In genomic region chr11:32753358-32753757, GRCm38 (mm10) we compare ENCODE assay signal across 16 mouse cellular contexts.
"Had no signal": no experiment of that assay in that cellular context is flagged by ENCODE, and none has a peak within 500 bp of the region (broad histone marks: within the 10 kb centered on the region; RNA-seq: fewer than 3 reads in every experiment).

No protein-coding gene starts in this region.

- H3K27me3 ChIP-seq: neural tube, embryonic 12.5 days; neural tube, embryonic 13.5 days; stomach, embryonic 15.5 days had no signal

- H3K27ac ChIP-seq: neural tube, embryonic 12.5 days; neural tube, embryonic 13.5 days; stomach, embryonic 15.5 days; stomach, postnatal 0 days had no signal

- H3K4me2 ChIP-seq: neural tube, embryonic 12.5 days; neural tube, embryonic 13.5 days; stomach, embryonic 15.5 days had no signal

- DNase-seq: retina, postnatal 1 day; right cerebral cortex, adult 18-20 months; right cerebral cortex, postnatal 14 days; right cerebral cortex, postnatal 25 days; right cerebral cortex, postnatal 4 days; spleen, adult 18-20 months; thymus, adult 18-20 months; thymus, adult 2 months; thymus, postnatal 14 days; thymus, postnatal 25 days; thymus, postnatal 36 days; thymus, postnatal 4 days had no signal

- H3K9me3 ChIP-seq: neural tube, embryonic 12.5 days; neural tube, embryonic 13.5 days; stomach, embryonic 15.5 days had no signal

- H3K36me3 ChIP-seq: neural tube, embryonic 12.5 days; neural tube, embryonic 13.5 days; stomach, embryonic 15.5 days had no signal

- H3K4me3 ChIP-seq: neural tube, embryonic 12.5 days; neural tube, embryonic 13.5 days; stomach, embryonic 15.5 days had no signal

- H3K4me1 ChIP-seq: neural tube, embryonic 12.5 days; neural tube, embryonic 13.5 days; stomach, embryonic 15.5 days had no signal

- H3K9ac ChIP-seq: neural tube, embryonic 12.5 days; neural tube, embryonic 13.5 days; stomach, embryonic 15.5 days had no signal
